Mouse (Mus musculus): ENCODE results near the gene Dpy19l1. TPM values are rescaled to one million over a fixed set of nuclear protein-coding genes. Genes with fewer than 3 reads are reported as not detected.

Gene Dpy19l1
- polyA plus RNA-seq, 1 experiment from 2014 or later = 26.0 TPM

GRCm38 (mm10) chr9:24453833-24454232 is 49.1 kb downstream of the Dpy19l1 start:
- no peak overlapping the region for H3K4me3 ChIP-seq (ENCODE audit: low read depth, low read length)
- no peak overlapping the region for H3K9ac ChIP-seq (ENCODE audit: low read depth, low read length)
- no peak overlapping the region for H3K4me2 ChIP-seq
- DNase-seq (ENCODE audit: low spot score) = no peak
- no peaks in the 10 kb centered on the region for H3K27me3 ChIP-seq (replicated peaks; ENCODE audit: control insufficient read depth, insufficient read depth, low read length)
- no peaks in the 10 kb centered on the region for H3K9me3 ChIP-seq (ENCODE audit: control insufficient read depth, low read length)
- peaks cover 3% of the 10 kb centered on the region; the same call in 1 of the 2 replicates for H3K36me3 ChIP-seq (ENCODE audit: control insufficient read depth, insufficient read depth, low read length)
- WGBS = 85% methylated on average over 12 of the region's 12 CpGs
- no peak overlapping the region for H3K27ac ChIP-seq (ENCODE audit: low read depth, low read length)
- no peaks in the 10 kb centered on the region; the same call in 1 of the 2 replicates for H3K4me1 ChIP-seq (replicated peaks; ENCODE audit: control insufficient read depth, insufficient read depth, low read length)
- ATAC-seq (replicated peaks; ENCODE audit: low FRiP score) = no peak

DNA sequence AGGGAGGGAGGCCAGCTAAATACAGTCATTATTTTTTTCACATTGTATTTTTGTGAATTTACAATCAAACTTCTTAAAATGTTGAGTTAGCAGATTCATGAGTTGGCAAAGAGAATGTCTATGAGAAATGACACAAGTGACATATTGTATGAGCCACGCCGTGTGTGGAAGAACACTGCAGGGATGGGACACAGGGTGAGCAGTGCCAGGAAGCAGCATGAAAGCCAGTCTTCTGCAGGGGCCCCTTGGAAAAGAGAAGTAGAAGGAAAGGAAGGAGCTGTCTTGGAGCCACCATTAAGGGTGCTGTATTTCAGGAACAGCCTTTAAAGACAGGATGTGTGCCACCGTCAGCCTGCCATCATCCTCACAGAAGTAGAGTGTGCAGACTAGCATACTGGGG is 52.0 kb downstream of the Dpy19l1 start:
- DNase-seq (ENCODE audit: low spot score) (no peak), ATAC-seq (replicated peaks; ENCODE audit: low FRiP score) (no peak)
- no peak overlapping the region for H3K4me3 ChIP-seq (ENCODE audit: low read depth, low read length)
- H3K9me3 ChIP-seq (ENCODE audit: control insufficient read depth, low read length) = no peaks in the 10 kb centered on the region
- 88% methylated on average over 3 of the region's 3 CpGs for WGBS
- H3K4me2 ChIP-seq = no peak overlapping the region
- no peak overlapping the region for H3K27ac ChIP-seq (ENCODE audit: low read depth, low read length)
- H3K9ac ChIP-seq (ENCODE audit: low read depth, low read length) = no peak overlapping the region
- no peaks in the 10 kb centered on the region for H3K27me3 ChIP-seq (replicated peaks; ENCODE audit: control insufficient read depth, insufficient read depth, low read length)
- H3K4me1 ChIP-seq (replicated peaks; ENCODE audit: control insufficient read depth, insufficient read depth, low read length) = no peaks in the 10 kb centered on the region; the same call in 1 of the 2 replicates
- H3K36me3 ChIP-seq (ENCODE audit: control insufficient read depth, insufficient read depth, low read length) = peaks cover 5% of the 10 kb centered on the region; the same call in 1 of the 2 replicates

DNA sequence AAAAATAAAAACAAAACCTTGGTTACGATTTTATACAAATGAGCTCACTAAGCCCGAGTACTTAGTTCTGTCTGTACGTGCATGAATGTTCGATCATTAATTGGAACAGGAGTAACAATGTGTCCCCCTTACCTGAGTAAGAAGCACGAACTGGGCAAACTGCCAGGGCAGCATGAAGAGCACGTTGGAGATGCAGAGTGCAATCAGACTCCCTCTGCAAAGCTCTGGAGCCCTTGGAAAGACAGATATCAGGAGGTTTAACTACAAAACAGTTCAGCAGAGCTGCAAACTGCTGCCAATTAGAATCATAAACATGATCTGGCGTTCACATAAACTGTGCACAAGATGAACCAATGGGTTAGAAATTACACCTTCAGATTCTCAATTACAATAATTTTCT is 52.4 kb downstream of the Dpy19l1 start:
- no peak overlapping the region for H3K9ac ChIP-seq (ENCODE audit: low read depth, low read length)
- H3K27ac ChIP-seq (ENCODE audit: low read depth, low read length) = no peak overlapping the region
- H3K36me3 ChIP-seq (ENCODE audit: control insufficient read depth, insufficient read depth, low read length) = peaks cover 5% of the 10 kb centered on the region; the same call in 1 of the 2 replicates
- H3K4me1 ChIP-seq (replicated peaks; ENCODE audit: control insufficient read depth, insufficient read depth, low read length) = no peaks in the 10 kb centered on the region; the same call in 1 of the 2 replicates
- H3K4me2 ChIP-seq = no peak overlapping the region
- H3K9me3 ChIP-seq (ENCODE audit: control insufficient read depth, low read length) = no peaks in the 10 kb centered on the region
- no peak for DNase-seq (ENCODE audit: low spot score)
- no peak overlapping the region for H3K4me3 ChIP-seq (ENCODE audit: low read depth, low read length)
- no peak for ATAC-seq (replicated peaks; ENCODE audit: low FRiP score)
- 88% methylated on average over 7 of the region's 7 CpGs for WGBS
- H3K27me3 ChIP-seq (replicated peaks; ENCODE audit: control insufficient read depth, insufficient read depth, low read length) = no peaks in the 10 kb centered on the region

GRCm38 (mm10) chr9:24434901-24435300 is 68.0 kb downstream of the Dpy19l1 start:
- Histone ChIP-seq H3K36me3 (ENCODE audit: control insufficient read depth, insufficient read depth, low read length) (peaks cover 5% of the 10 kb centered on the region; the same call in 1 of the 2 replicates), H3K4me3 (ENCODE audit: low read depth, low read length) (no peak overlapping the region), H3K4me2 (no peak overlapping the region), H3K9me3 (ENCODE audit: control insufficient read depth, low read length) (no peaks in the 10 kb centered on the region), H3K27me3 (replicated peaks; ENCODE audit: control insufficient read depth, insufficient read depth, low read length) (no peaks in the 10 kb centered on the region), H3K9ac (ENCODE audit: low read depth, low read length) (no peak overlapping the region), H3K4me1 (replicated peaks; ENCODE audit: control insufficient read depth, insufficient read depth, low read length) (no peaks in the 10 kb centered on the region), H3K27ac (ENCODE audit: low read depth, low read length) (no peak overlapping the region)
- DNase-seq (ENCODE audit: low spot score) = no peak
- WGBS = 79% methylated on average over 2 of the region's 2 CpGs
- ATAC-seq (replicated peaks; ENCODE audit: low FRiP score) = no peak

DNA sequence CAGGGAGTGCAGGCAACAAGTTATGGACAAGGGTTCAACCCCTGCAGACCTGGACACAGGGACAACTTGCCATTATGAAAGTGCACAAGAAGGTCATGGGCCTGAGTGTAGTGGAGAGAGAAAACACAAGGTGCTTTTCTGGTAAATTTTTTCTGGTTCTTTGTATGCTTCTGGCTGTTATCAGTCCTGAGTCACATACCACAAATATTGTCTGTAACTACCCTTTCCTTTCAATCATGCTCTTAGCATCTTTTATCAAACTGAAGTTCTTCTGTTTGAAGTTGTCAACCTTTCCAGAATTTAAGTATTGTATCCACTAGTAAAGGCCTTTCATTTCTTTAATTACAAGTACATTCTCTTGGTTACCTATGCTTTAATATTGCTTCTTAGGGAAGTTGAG is 73.2 kb downstream of the Dpy19l1 start:
- Histone ChIP-seq H3K9ac (ENCODE audit: low read depth, low read length) (no peak overlapping the region), H3K27ac (ENCODE audit: low read depth, low read length) (no peak overlapping the region), H3K4me3 (ENCODE audit: low read depth, low read length) (no peak overlapping the region), H3K4me1 (replicated peaks; ENCODE audit: control insufficient read depth, insufficient read depth, low read length) (no peaks in the 10 kb centered on the region), H3K4me2 (no peak overlapping the region), H3K36me3 (ENCODE audit: control insufficient read depth, insufficient read depth, low read length) (peaks cover 3% of the 10 kb centered on the region; the same call in 1 of the 2 replicates), H3K27me3 (replicated peaks; ENCODE audit: control insufficient read depth, insufficient read depth, low read length) (no peaks in the 10 kb centered on the region), H3K9me3 (ENCODE audit: control insufficient read depth, low read length) (no peaks in the 10 kb centered on the region)
- ATAC-seq (replicated peaks; ENCODE audit: low FRiP score) = no peak
- DNase-seq (ENCODE audit: low spot score) = no peak

DNA sequence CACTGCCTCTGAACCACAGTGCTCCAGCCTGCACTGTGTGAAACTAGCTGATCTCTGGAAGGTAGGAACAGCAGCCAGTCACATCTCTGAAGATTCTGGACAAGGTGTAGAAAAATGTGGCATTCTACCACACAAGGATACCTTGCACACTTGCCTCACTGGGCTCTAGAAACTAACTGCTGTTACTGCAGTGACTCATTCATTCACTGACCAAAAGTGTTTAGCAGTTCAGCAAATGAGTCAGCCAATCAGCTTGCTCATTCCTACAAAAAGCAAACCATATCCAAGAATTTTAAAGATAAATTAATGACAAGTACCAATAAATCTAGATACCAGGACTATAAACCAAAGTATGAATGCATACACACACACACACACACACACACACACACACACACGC is 77.3 kb downstream of the Dpy19l1 start:
- 80% methylated on average over 1 of the region's 1 CpGs for WGBS
- peaks cover 10% of the 10 kb centered on the region for H3K36me3 ChIP-seq (ENCODE audit: control insufficient read depth, insufficient read depth, low read length)
- H3K27me3 ChIP-seq (replicated peaks; ENCODE audit: control insufficient read depth, insufficient read depth, low read length) = no peaks in the 10 kb centered on the region

GRCm38 (mm10) chr9:24423241-24423640 is 79.7 kb downstream of the Dpy19l1 start:
- H3K4me3 ChIP-seq (ENCODE audit: low read depth, low read length) = no peak overlapping the region
- H3K36me3 ChIP-seq (ENCODE audit: control insufficient read depth, insufficient read depth, low read length) = peaks cover 16% of the 10 kb centered on the region
- 91% methylated on average over 8 of the region's 8 CpGs for WGBS
- no peaks in the 10 kb centered on the region for H3K9me3 ChIP-seq (ENCODE audit: control insufficient read depth, low read length)
- no peaks in the 10 kb centered on the region for H3K27me3 ChIP-seq (replicated peaks; ENCODE audit: control insufficient read depth, insufficient read depth, low read length)
- no peak overlapping the region for H3K4me2 ChIP-seq
- no peaks in the 10 kb centered on the region for H3K4me1 ChIP-seq (replicated peaks; ENCODE audit: control insufficient read depth, insufficient read depth, low read length)
- no peak overlapping the region for H3K27ac ChIP-seq (ENCODE audit: low read depth, low read length)
- ATAC-seq (replicated peaks; ENCODE audit: low FRiP score) (no peak), DNase-seq (ENCODE audit: low spot score) (no peak)
- no peak overlapping the region for H3K9ac ChIP-seq (ENCODE audit: low read depth, low read length)

More for the DNA sequence above, 77.3 kb downstream of the Dpy19l1 start:
- H3K27ac ChIP-seq (ENCODE audit: low read depth, low read length) = no peak overlapping the region
- H3K4me2 ChIP-seq = no peak overlapping the region
- no peaks in the 10 kb centered on the region for H3K4me1 ChIP-seq (replicated peaks; ENCODE audit: control insufficient read depth, insufficient read depth, low read length)
- DNase-seq (ENCODE audit: low spot score) (no peak), ATAC-seq (replicated peaks; ENCODE audit: low FRiP score) (no peak)
- no peak overlapping the region for H3K9ac ChIP-seq (ENCODE audit: low read depth, low read length)
- H3K9me3 ChIP-seq (ENCODE audit: control insufficient read depth, low read length) = no peaks in the 10 kb centered on the region
- no peak overlapping the region for H3K4me3 ChIP-seq (ENCODE audit: low read depth, low read length)

- no peak for ATAC-seq (replicated peaks; ENCODE audit: low FRiP score)
- H3K4me2 ChIP-seq = no peak overlapping the region
- H3K4me1 ChIP-seq (replicated peaks; ENCODE audit: control insufficient read depth, insufficient read depth, low read length) = no peaks in the 10 kb centered on the region
- H3K36me3 ChIP-seq (ENCODE audit: control insufficient read depth, insufficient read depth, low read length) = peaks cover 16% of the 10 kb centered on the region
- no peak overlapping the region for H3K4me3 ChIP-seq (ENCODE audit: low read depth, low read length)
- DNase-seq (ENCODE audit: low spot score) = no peak
- H3K9ac ChIP-seq (ENCODE audit: low read depth, low read length) = no peak overlapping the region
- WGBS = 88% methylated on average over 1 of the region's 1 CpGs
- no peaks in the 10 kb centered on the region for H3K27me3 ChIP-seq (replicated peaks; ENCODE audit: control insufficient read depth, insufficient read depth, low read length)
- H3K27ac ChIP-seq (ENCODE audit: low read depth, low read length) = no peak overlapping the region
- no peaks in the 10 kb centered on the region for H3K9me3 ChIP-seq (ENCODE audit: control insufficient read depth, low read length)
These were observed 81.1 kb downstream of the Dpy19l1 start for GRCm38 (mm10) chr9:24421888-24422287.

- no peaks in the 10 kb centered on the region for H3K27me3 ChIP-seq (replicated peaks; ENCODE audit: control insufficient read depth, insufficient read depth, low read length)
- no peaks in the 10 kb centered on the region for H3K4me1 ChIP-seq (replicated peaks; ENCODE audit: control insufficient read depth, insufficient read depth, low read length)
- no peak for ATAC-seq (replicated peaks; ENCODE audit: low FRiP score)
- no peak for DNase-seq (ENCODE audit: low spot score)
- WGBS = 90% methylated on average over 3 of the region's 3 CpGs
- no peaks in the 10 kb centered on the region for H3K9me3 ChIP-seq (ENCODE audit: control insufficient read depth, low read length)
- H3K36me3 ChIP-seq (ENCODE audit: control insufficient read depth, insufficient read depth, low read length) = peaks cover 16% of the 10 kb centered on the region
- H3K4me3 ChIP-seq (ENCODE audit: low read depth, low read length) = no peak overlapping the region
- H3K27ac ChIP-seq (ENCODE audit: low read depth, low read length) = no peak overlapping the region
- H3K9ac ChIP-seq (ENCODE audit: low read depth, low read length) = no peak overlapping the region
- no peak overlapping the region for H3K4me2 ChIP-seq
These were observed 81.7 kb downstream of the Dpy19l1 start for GRCm38 (mm10) chr9:24421221-24421620.

Data from liver, embryonic 11.5 days (tissue).